Mouse (Mus musculus): Measurements from ENCODE around the gene Col15a1.

GRCm38 (mm10) chr4:47244651-47245050 is 36.7 kb downstream of the Col15a1 start:
- TF ChIP-seq ZNF384 (IDR thresholded peaks at IDR 0.05; ENCODE audit: low read depth, low read length) (no peak), CHD2 (IDR thresholded peaks at IDR 0.05; ENCODE audit: low read depth, low read length) (no peak)

Data from ES-E14 (cell line).